Mouse (Mus musculus): ENCODE measurements around the gene E2f6.

Gene E2f6

DNA sequence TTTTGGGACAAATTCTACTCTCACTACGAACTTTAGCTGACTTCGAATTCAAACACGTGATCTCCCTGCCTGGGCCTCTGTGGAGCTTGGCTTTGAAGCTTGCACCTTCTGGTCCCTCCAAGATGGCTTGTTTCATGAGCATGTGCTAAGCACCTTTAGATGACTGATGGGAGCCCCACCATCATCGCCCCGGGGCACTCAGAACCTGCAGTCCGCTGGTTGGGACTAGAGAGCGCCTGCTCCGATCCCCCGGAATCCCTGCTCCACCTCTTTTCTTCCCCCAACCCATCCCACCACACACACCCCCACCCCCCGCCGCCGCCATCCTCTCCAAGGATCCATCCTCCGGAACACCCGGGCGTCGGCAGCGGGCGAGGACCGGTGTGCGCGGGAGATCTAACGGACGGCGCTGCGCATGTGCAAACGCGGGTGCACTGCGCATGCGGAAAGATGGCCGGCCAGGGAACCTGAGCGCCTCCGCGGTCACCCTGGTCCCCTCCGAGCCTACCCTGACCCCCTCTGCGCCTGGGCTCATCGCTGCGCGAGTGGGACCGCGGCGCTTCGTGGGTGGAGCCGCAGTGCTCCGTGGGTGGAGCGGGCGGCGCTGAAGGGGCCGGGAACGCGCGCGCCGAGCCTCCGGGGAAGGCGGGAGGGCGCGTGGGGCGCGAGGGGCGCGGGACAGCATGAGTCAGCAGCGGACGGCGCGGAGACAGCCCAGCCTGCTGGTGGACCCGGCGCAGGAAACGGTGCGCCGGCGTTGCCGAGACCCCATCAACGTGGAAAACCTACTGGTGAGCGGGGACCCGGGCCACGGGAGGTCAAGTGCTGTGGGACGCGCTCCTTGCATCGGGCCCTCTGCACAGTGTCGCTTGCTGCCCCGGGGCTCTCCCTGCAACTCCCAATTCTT is at the start of gene E2f6:
Gene E2f6 (plus strand): TSS at position 439 of the 907 bp plus-strand sequence.
- peak; percentile 73 for DNase-seq (ENCODE audit: extremely low read depth, insufficient read length, low spot score)

GRCm38 (mm10) chr12:16761461-16761860 is 49.3 kb upstream of the E2f6 start:
- DNase-seq (ENCODE audit: extremely low read depth, insufficient read length, low spot score) = no peak

DNA sequence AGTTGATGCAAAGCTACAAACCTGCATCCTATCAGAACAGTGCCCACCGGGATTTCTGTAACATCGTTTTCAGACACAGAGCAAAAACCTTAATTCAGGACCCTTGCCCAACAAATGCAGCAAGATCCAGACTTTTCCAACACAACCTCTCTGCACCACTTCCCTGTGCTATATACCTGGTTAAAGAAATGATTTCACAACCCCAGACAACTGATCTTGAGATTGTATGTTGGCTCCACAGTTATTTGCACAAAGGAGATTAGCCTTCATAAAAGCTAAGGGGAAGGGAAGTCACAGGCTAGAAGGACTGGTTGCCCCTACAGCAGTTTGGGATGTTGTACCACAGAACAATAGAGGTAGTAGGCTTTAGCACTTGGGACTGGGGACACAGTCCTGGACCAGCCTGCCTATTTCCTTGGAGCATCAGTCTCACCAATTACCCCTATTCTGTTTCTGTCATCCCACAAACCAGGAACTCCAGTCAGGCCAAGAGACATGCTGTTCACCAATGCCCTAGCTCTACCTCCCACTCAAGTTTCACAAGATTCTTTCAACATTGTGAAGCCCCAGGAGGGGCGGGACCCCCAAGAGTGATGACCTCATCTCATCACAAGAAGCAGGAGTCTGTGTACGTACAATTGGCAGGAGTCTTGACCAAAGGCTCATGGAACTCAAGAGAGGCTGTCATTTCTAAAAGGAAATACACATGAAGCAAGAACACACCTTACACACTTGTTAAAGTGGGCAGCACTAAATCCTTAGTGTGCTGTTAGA is 46.9 kb upstream of the E2f6 start:
- DNase-seq (ENCODE audit: extremely low read depth, insufficient read length, low spot score) = no peak

GRCm38 (mm10) chr12:16764776-16765445 is 45.9 kb upstream of the E2f6 start:
- no peak for DNase-seq (ENCODE audit: extremely low read depth, insufficient read length, low spot score)

GRCm38 (mm10) chr12:16768251-16768650 is 42.5 kb upstream of the E2f6 start:
- no peak for DNase-seq (ENCODE audit: extremely low read depth, insufficient read length, low spot score)

DNA sequence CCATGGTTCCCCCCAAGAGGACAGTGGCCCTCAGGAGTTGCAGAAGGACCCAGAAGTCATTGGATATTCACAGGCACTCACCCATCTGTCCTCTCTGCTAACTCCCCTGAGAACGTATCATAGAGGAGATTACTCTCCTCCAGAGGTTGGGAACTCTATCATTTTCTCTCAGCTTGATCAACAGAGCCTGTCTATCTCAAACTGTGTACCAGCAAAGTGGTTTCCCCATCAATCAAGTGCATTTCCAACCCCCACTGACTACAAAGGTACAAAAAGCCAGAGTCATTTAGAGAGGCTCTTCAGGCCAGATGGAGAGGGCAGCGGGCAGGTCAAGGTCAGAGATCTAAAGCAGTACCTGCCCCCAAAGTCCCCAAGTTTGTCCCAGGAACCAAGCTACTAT is 42.1 kb upstream of the E2f6 start:
- DNase-seq (ENCODE audit: extremely low read depth, insufficient read length, low spot score) = no peak

DNA sequence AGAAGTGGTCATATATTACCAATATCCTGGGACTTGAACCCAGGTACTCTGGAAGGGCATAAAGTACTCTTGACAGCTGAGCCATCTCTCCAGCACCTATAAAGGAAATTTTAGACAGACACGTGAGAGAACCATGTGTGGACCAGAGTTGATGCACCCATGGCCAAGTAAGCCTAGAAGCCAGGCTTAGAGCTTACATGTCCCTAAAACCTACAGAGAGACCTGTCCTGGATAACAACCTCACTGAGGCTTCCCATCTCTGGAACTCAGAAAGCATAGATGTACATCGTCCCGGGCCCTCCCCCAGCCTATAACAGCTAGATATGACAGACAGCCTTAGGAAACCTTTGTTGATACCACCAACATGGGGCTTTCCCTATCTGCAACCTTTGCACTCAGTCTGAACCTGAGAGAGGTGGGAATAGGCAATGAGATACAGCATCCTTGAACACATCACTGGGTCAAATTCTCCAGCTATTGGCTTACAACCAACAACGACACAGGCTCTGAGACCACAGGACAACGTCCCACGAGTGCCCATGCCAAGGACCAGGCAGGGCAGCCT is 41.1 kb upstream of the E2f6 start:
- no peak for DNase-seq (ENCODE audit: extremely low read depth, insufficient read length, low spot score)

DNA sequence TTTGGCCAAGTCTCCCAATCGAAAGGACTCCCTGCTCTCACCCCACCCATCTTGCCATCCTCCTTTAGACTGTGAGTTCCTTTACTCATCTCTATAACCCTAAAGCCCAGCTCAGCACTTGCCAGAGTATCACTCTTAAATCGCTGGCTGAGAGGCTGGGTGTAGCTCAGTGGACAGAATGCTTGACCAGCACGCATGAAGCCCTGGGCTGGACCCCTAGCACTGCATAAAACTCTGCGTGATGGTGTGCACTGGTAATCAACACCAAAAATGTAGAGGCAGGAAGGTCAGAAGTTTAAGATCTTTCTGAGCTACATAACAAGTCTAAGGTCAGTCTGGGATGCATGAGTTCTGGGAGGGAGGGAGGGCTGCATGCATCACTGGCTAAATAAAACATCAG is 36.2 kb upstream of the E2f6 start:
- no peak for DNase-seq (ENCODE audit: extremely low read depth, insufficient read length, low spot score)

GRCm38 (mm10) chr12:16775351-16775750 is 35.4 kb upstream of the E2f6 start:
- DNase-seq (ENCODE audit: extremely low read depth, insufficient read length, low spot score) = no peak

DNA sequence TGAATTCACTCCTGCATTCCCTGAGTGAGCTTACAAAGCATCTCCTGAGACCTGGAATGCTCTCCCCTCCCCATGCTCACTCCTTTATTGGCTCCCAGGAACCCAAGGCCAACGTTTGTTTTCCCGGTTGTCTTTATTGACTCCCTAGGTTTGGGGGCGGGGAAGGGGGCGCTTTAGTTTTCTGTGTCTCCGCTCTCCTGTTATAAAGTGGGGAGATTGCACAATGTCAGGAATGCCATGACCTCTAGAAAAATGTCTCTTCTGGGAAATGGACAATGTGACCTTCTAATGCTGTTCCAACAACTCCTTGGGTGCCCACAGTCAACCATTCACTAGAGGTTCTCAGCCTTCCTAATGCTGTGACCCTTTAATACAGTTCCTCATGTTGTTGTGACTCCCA is 32.2 kb upstream of the E2f6 start:
- no peak for DNase-seq (ENCODE audit: extremely low read depth, insufficient read length, low spot score)

DNA sequence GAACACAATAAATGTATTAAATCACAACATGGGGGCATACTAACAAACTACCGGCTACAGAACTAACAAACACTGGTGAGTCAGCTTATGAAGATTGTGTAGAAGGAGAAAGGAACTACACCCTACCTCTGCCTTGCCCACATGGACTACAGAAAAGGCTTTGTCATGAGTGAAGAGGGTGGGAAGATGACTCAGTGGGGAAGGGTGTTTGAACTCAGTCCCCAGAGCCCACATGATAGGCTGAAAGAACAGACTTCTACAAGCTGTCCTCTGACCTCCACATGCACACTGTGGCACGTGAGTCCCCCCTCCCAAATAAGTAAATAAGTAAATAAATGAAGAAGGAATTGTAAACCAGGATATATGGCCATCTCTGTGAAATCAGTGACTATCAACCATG is 31.6 kb upstream of the E2f6 start:
- no peak for DNase-seq (ENCODE audit: extremely low read depth, insufficient read length, low spot score)

GRCm38 (mm10) chr12:16780320-16780719 is 30.4 kb upstream of the E2f6 start:
- DNase-seq (ENCODE audit: extremely low read depth, insufficient read length, low spot score) = no peak

DNA sequence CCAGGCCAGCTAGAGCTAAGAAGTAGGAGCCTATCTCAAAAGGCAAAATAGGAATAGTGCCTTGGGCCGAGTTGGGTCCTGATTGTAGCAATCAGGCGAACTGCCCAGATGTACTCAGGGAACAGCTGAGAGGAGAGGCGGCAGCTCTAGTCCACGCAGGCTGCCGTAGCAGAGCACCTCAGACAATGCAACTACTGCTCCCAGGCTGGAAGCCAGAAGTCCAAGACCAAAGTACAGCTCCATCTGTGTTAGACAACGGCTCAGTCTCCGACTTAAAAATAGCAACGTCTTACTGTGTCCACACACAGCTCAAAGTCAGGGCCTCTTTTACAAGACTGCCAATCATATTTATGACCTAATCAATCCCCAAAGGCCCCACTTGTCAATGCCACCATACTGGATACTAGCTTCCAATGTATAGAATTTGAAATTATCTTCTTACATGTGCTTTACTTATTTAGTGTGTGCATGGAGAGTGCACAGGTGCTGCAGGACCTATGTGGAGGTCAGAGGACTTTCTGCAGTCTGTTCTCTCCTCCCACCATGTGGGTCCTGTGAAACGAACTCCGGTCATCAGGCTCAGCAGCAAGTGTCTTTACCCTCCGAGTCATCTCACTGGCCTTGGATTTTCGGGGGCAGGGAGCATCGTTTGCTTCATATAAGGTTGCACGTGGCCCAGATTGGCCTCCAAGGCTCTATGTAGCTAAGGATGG is 29.6 kb upstream of the E2f6 start:
- no peak for DNase-seq (ENCODE audit: extremely low read depth, insufficient read length, low spot score)

GRCm38 (mm10) chr12:16788600-16788999 is 22.2 kb upstream of the E2f6 start:
- DNase-seq (ENCODE audit: extremely low read depth, insufficient read length, low spot score) = no peak

DNA sequence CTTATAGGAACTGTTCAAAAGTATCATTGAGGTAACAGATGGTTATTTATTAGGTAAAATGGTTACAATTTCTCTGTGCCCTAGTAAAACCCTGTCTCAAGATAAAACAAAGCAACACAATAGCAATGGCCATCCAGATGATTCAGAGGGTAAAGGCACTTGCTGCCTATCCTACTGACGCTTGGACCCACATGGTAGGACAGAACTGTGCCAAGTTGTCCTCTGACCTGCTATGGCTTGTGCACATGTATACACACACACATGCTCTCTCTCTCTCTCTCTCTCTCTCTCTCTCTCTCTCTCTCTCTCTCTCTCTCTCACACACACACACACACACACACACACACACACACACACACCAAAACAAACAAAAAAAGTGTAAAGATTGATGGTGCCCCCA is 21.6 kb upstream of the E2f6 start:
- no peak for DNase-seq (ENCODE audit: extremely low read depth, insufficient read length, low spot score)

- no peak for DNase-seq (ENCODE audit: extremely low read depth, insufficient read length, low spot score)
Observed at GRCm38 (mm10) chr12:16789756-16790155, 21.0 kb upstream of the E2f6 start.

DNA sequence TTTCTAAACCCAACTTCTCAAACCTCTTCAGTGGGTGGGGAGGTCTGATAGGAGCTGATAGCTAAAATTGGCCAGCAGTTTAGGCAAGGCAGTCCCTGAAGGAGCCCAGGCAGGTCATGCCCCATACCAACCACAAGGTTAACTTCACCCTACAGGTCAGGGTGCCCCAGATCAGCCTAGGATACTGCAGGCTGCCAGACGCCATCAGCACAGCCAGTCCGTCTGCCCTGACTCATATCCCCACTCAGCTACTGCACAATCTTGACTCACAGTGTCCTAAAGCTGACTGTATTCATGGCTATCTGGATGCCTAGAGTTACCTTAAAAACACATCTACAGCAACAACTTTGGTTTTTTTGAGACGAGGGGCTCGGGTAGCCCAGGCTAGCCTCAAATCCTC is 20.3 kb upstream of the E2f6 start:
- no peak for DNase-seq (ENCODE audit: extremely low read depth, insufficient read length, low spot score)

DNA sequence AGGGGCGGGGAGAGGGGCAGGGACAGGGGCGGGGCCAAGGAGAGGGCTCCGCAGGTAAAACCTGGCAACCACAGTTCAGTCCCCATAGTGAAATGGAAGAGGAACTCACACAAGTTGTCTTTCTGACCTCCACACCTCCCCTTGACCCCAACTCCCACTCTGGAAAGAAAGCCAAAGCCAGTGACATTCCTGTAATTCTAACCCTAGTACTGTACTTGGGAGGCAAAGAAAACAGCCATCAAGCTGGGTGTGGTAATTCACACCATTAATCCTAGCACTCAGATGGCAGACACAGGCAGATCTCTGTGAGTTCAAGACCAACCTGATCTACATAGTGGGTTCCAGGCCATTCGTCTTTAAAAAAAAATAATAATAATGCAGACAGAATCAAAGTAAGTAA is 17.4 kb upstream of the E2f6 start:
- DNase-seq (ENCODE audit: extremely low read depth, insufficient read length, low spot score) = no peak

GRCm38 (mm10) chr12:16795781-16796180 is 15.0 kb upstream of the E2f6 start:
- no peak for DNase-seq (ENCODE audit: extremely low read depth, insufficient read length, low spot score)

DNA sequence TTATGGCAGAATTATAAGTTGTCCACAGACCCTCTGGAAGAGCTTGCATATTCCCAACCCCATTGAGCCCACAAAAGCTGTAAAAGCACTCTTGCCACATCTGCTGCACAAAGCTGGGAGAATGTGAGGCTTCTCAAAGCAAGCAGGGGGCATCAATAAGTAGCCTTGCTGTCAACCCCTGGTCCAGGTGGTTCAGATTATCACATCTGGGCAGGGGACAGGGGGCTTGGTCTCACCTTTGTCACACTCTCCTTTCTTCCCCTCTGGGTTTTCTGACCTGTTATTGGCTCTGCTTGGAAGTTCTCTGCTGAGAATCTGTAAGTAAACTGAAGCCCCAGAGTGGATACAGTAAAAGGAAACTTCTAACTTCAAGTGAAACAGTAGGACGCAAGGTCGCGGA is 11.9 kb upstream of the E2f6 start:
- no peak for DNase-seq (ENCODE audit: extremely low read depth, insufficient read length, low spot score)

GRCm38 (mm10) chr12:16799928-16800258 is 10.9 kb upstream of the E2f6 start:
- DNase-seq (ENCODE audit: extremely low read depth, insufficient read length, low spot score) = no peak
